Mouse (Mus musculus) CH12.LX (cell line): ENCODE data around the gene Pex13. TPM values are rescaled to one million over a fixed set of nuclear protein-coding genes. Genes with fewer than 3 reads are reported as not detected.

Experiments
- DNase-seq: peaks from one replicate; pipeline ENCODE4 v3.0.0-alpha.2; 2013; ENCODE audit errors: extremely low read depth
- H3K27ac ChIP-seq: 2 replicates; pipeline ENCODE4 v1.5.1; 2012; ENCODE audit warnings: low read depth, mild to moderate bottlenecking, control low read depth, moderate library complexity; ENCODE audit not compliant: insufficient read depth
- H3K27me3 ChIP-seq: replicated peaks from 2 replicates; pipeline ENCODE3; 2012; ENCODE audit warnings: inconsistent platforms
- H3K36me3 ChIP-seq, 2 experiments: replicated peaks in 1 of 2; 2 replicates each; pipeline versions ENCODE3 to v1.6.1; 2012; ENCODE audit warnings: inconsistent platforms in 1 of 2, low read length in 1 of 2, mild to moderate bottlenecking in 1 of 2, mixed read lengths in 1 of 2, moderate library complexity in 1 of 2; ENCODE audit not compliant: control insufficient read depth in 1 of 2, insufficient read depth in 1 of 2
- H3K4me1 ChIP-seq, 2 experiments: 2 replicates each; pipeline ENCODE4 v1.6.1; 2012; ENCODE audit warnings: inconsistent platforms in 1 of 2, moderate library complexity in 1 of 2; ENCODE audit not compliant: insufficient read depth in 2 of 2, control insufficient read depth in 1 of 2
- H3K4me2 ChIP-seq: 2 replicates; pipeline ENCODE4 v1.6.1; 2012; ENCODE audit warnings: low read depth, mild to moderate bottlenecking, control low read depth; ENCODE audit not compliant: poor library complexity, insufficient read depth, severe bottlenecking
- H3K4me3 ChIP-seq, 3 experiments: fragments of 150-350 bp in 1 of 3; sonication (generic) in 1 of 3; replicated peaks in 1 of 3; 2 replicates each; pipeline versions ENCODE3 to v1.5.1; 2011 to 2012; ENCODE audit warnings: low read depth in 2 of 3, low read length in 2 of 3, mild to moderate bottlenecking in 2 of 3, moderate library complexity in 2 of 3, control low read depth in 1 of 3, improper control_type of control experiment in 1 of 3, inconsistent platforms in 1 of 3, mixed read lengths in 1 of 3; ENCODE audit not compliant: poor library complexity in 1 of 3
- H3K79me2 ChIP-seq: replicated peaks from 2 replicates; pipeline ENCODE4 v1.6.1; 2012; ENCODE audit warnings: mild to moderate bottlenecking, moderate library complexity; ENCODE audit not compliant: control insufficient read depth, poor library complexity, insufficient read depth, severe bottlenecking; ENCODE audit errors: extremely low read depth
- H3K9ac ChIP-seq: 2 replicates; pipeline ENCODE4 v1.6.1; 2012; ENCODE audit warnings: low read depth, mild to moderate bottlenecking, control low read depth, moderate library complexity; ENCODE audit not compliant: insufficient read depth
- H3K9me3 ChIP-seq: replicated peaks from 2 replicates; pipeline ENCODE3; 2012; ENCODE audit warnings: low read length, inconsistent platforms, mixed read lengths
- BHLHE40 ChIP-seq: IDR thresholded peaks from 2 replicates; pipeline ENCODE4 v1.6.1; 2011; ENCODE audit warnings: mild to moderate bottlenecking, low read depth, low read length, improper control_type of control experiment
- CHD2 ChIP-seq: IDR thresholded peaks from 2 replicates; pipeline ENCODE4 v1.6.1; 2011; ENCODE audit warnings: low read length, improper control_type of control experiment
- CTCF ChIP-seq, 2 experiments: IDR thresholded peaks in 1 of 2; conservative IDR thresholded peaks in 1 of 2; 2 replicates each; pipeline ENCODE4 v1.5.1; 2011 to 2012; ENCODE audit warnings: low read depth in 2 of 2, low read length in 2 of 2, improper control_type of control experiment in 1 of 2, inconsistent platforms in 1 of 2, mild to moderate bottlenecking in 1 of 2, moderate library complexity in 1 of 2
- E2F4 ChIP-seq: IDR thresholded peaks from 2 replicates; pipeline ENCODE4 v1.6.1; 2011; ENCODE audit warnings: low read depth, low read length, improper control_type of control experiment; ENCODE audit not compliant: insufficient replicate concordance
- ELF1 ChIP-seq: IDR thresholded peaks from 2 replicates; pipeline ENCODE4 v1.6.1; 2014; ENCODE audit warnings: low read depth, mild to moderate bottlenecking, inconsistent platforms, low read length, improper control_type of control experiment
- EP300 ChIP-seq: IDR thresholded peaks from 2 replicates; pipeline ENCODE4 v1.6.1; 2011; ENCODE audit warnings: low read length, improper control_type of control experiment
- ETS1 ChIP-seq: conservative IDR thresholded peaks from 2 replicates; pipeline ENCODE4 v1.6.1; 2012; ENCODE audit warnings: low read depth, mild to moderate bottlenecking, inconsistent platforms, low read length, improper control_type of control experiment, moderate library complexity
- GABPA ChIP-seq: IDR thresholded peaks from 2 replicates; pipeline ENCODE4 v1.6.1; 2012; ENCODE audit warnings: low read depth, low read length, improper control_type of control experiment, inconsistent platforms; ENCODE audit not compliant: insufficient replicate concordance
- IRF4 ChIP-seq: IDR thresholded peaks from 2 replicates; pipeline ENCODE4 v1.6.1; 2014; ENCODE audit warnings: low read depth, mild to moderate bottlenecking, inconsistent platforms, low read length, improper control_type of control experiment
- JUN ChIP-seq: IDR thresholded peaks from 2 replicates; pipeline ENCODE4 v1.6.1; 2011; ENCODE audit warnings: low read depth, mild to moderate bottlenecking, low read length, improper control_type of control experiment, moderate library complexity; ENCODE audit not compliant: insufficient read depth
- JUND ChIP-seq: conservative IDR thresholded peaks from 2 replicates; pipeline ENCODE4 v1.6.1; 2011; ENCODE audit warnings: low read depth, low read length, improper control_type of control experiment
- MAFK ChIP-seq: IDR thresholded peaks from 2 replicates; pipeline ENCODE4 v1.6.1; 2011; ENCODE audit warnings: low read length, improper control_type of control experiment; ENCODE audit not compliant: insufficient replicate concordance
- MAZ ChIP-seq: IDR thresholded peaks from 2 replicates; pipeline ENCODE4 v1.6.1; 2012; ENCODE audit warnings: low read depth, mild to moderate bottlenecking, inconsistent platforms, low read length, improper control_type of control experiment, moderate library complexity
- MEF2A ChIP-seq: IDR thresholded peaks from 2 replicates; pipeline ENCODE4 v1.6.1; 2014; ENCODE audit warnings: low read depth, mild to moderate bottlenecking, inconsistent platforms, low read length, improper control_type of control experiment, borderline replicate concordance
- MYC ChIP-seq: IDR thresholded peaks from 2 replicates; pipeline ENCODE4 v1.6.1; 2011; ENCODE audit warnings: low read depth, mild to moderate bottlenecking, improper control_type of control experiment, low read length
- PAX5 ChIP-seq: IDR thresholded peaks from 2 replicates; pipeline ENCODE4 v1.6.1; 2012; ENCODE audit warnings: low read length, inconsistent platforms, mixed read lengths
- POLR2A ChIP-seq: IDR thresholded peaks from 2 replicates; pipeline ENCODE4 v1.6.1; 2011; ENCODE audit warnings: low read depth, mild to moderate bottlenecking, improper control_type of control experiment, low read length
- RAD21 ChIP-seq: IDR thresholded peaks from 2 replicates; pipeline ENCODE4 v1.6.1; 2011; ENCODE audit warnings: low read depth, mild to moderate bottlenecking, low read length, improper control_type of control experiment, moderate library complexity
- SIN3A ChIP-seq: IDR thresholded peaks from 2 replicates; pipeline ENCODE4 v1.6.1; 2012; ENCODE audit warnings: low read length, improper control_type of control experiment, inconsistent platforms
- UBTF ChIP-seq: IDR thresholded peaks from 2 replicates; pipeline ENCODE4 v1.6.1; 2012; ENCODE audit warnings: low read depth, mild to moderate bottlenecking, inconsistent platforms, low read length, improper control_type of control experiment, moderate library complexity
- USF2 ChIP-seq: conservative IDR thresholded peaks from 2 replicates; pipeline ENCODE4 v1.6.1; 2011; ENCODE audit warnings: low read depth, low read length, improper control_type of control experiment
- ZC3H11A ChIP-seq: IDR thresholded peaks from 2 replicates; pipeline ENCODE4 v1.6.1; 2012; ENCODE audit warnings: low read depth, mild to moderate bottlenecking, inconsistent platforms, low read length, improper control_type of control experiment
- ZKSCAN1 ChIP-seq: IDR thresholded peaks from 2 replicates; pipeline ENCODE4 v1.6.1; 2012; ENCODE audit warnings: low read depth, inconsistent platforms, low read length, improper control_type of control experiment, borderline replicate concordance
- ZNF384 ChIP-seq: IDR thresholded peaks from 2 replicates; pipeline ENCODE4 v1.6.1; 2012; ENCODE audit warnings: low read depth, low read length, improper control_type of control experiment, inconsistent platforms
- dilution Hi-C: fragments of 300-500 bp; cut with MboI; formaldehyde crosslinking; loops from 2 replicates; pipeline ENCODE4 v1.14.3; 2020; ENCODE audit warnings: low sequenced_read_pairs; ENCODE audit not compliant: extremely low pct_unique_long_range_greater_than_20kb, extremely low pct_ligation_motif_present
- in situ Hi-C: fragments of 300-500 bp; cut with MboI; formaldehyde crosslinking; loops from 3 replicates; pipeline ENCODE4 v1.14.3; 2019; ENCODE audit warnings: low sequenced_read_pairs, low pct_ligation_motif_present, low pct_unique_long_range_greater_than_20kb, mixed read lengths
- polyA plus RNA-seq: library from polyadenylated mRNA; unstranded; fragments of >175 nt; gene quantifications from 2 replicates; pipeline ENCODE4 v1.2.1, GENCODE M21; 2012; ENCODE audit warnings: low read depth; ENCODE audit not compliant: insufficient read length
- total RNA-seq, 2 experiments: library from RNA; depleted of rRNA; stranded (reverse); fragments of 300-350 nt in 1 of 2; fragments of >200 nt in 1 of 2; gene quantifications; 2 replicates each; pipeline ENCODE4 v1.2.3; 2012 to 2014

Gene Pex13
- total and polyA plus RNA-seq, 3 experiments = 20.4 to 42.7 (median 21.5) TPM

GRCm38 (mm10) chr11:23664232-23664631 lies 1.5 kb downstream of the Pex13 start:
- dilution Hi-C loops = no loop called here
- Histone ChIP-seq H3K4me3 (peak overlapping the region in 1 of 3 experiments; percentile 78), H3K79me2 (peaks cover 54% of the 10 kb centered on the region), H3K27me3 (no peaks in the 10 kb centered on the region), H3K4me1 (peaks cover 4 to 29% of the 10 kb centered on the region in 2 experiments; a peak in 3 of 4 replicates), H3K36me3 (peaks cover 8 to 20% of the 10 kb centered on the region in 2 experiments), H3K9ac (peak overlapping the region; percentile 86; the same call in 1 of the 2 replicates), H3K9me3 (no peaks in the 10 kb centered on the region), H3K4me2 (no peak overlapping the region), H3K27ac (no peak overlapping the region)
- in situ Hi-C loops = no loop called here
- TF ChIP-seq ELF1 (no peak), ETS1 (no peak), SIN3A (no peak), MAFK (peak; percentile 64)
- no peak for DNase-seq

GRCm38 (mm10) chr11:23657791-23658190 lies 8.0 kb downstream of the Pex13 start:
- Histone ChIP-seq H3K27me3 (no peaks in the 10 kb centered on the region), H3K9me3 (no peaks in the 10 kb centered on the region), H3K4me1 (peaks cover 0 to 2% of the 10 kb centered on the region in 2 experiments; a peak in 1 of 4 replicates), H3K4me3 (no peak overlapping the region), H3K27ac (no peak overlapping the region), H3K79me2 (peaks cover 32% of the 10 kb centered on the region), H3K36me3 (peaks cover 2 to 27% of the 10 kb centered on the region in 2 experiments), H3K4me2 (no peak overlapping the region), H3K9ac (no peak overlapping the region)
- in situ Hi-C loops = no loop called here
- TF ChIP-seq IRF4 (no peak), CHD2 (no peak), ZNF384 (no peak)
- no peak for DNase-seq
- dilution Hi-C loops = no loop called here

GRCm38 (mm10) chr11:23653666-23654065 lies 12.1 kb downstream of the Pex13 start:
- TF ChIP-seq RAD21 = no peak
- no peak for TF ChIP-seq ZNF384
- no peak for TF ChIP-seq E2F4
- TF ChIP-seq ZC3H11A = no peak
- TF ChIP-seq EP300 = no peak
- no peak for TF ChIP-seq JUN
- TF ChIP-seq MEF2A = no peak
- TF ChIP-seq PAX5 = no peak
- no peak for TF ChIP-seq ZKSCAN1
- TF ChIP-seq POLR2A = no peak
- TF ChIP-seq JUND = no peak
- no peak for TF ChIP-seq CHD2
- no peak for TF ChIP-seq UBTF
- no peak for TF ChIP-seq GABPA
- no peak for TF ChIP-seq USF2
- no peak for TF ChIP-seq BHLHE40
- no peak for TF ChIP-seq MAZ
- no peak for TF ChIP-seq ETS1
- no peak for TF ChIP-seq MYC
- no peak for TF ChIP-seq CTCF (conservative IDR thresholded peaks at IDR 0.05 in 1 of 2, IDR thresholded peaks at IDR 0.05 in 1 of 2; ENCODE audit: low read depth in 2 of 2, low read length in 2 of 2)
- Histone ChIP-seq H3K79me2 (peaks cover 5% of the 10 kb centered on the region), H3K36me3 (peaks cover 18 to 47% of the 10 kb centered on the region in 2 experiments), H3K27ac (no peak overlapping the region), H3K9me3 (no peaks in the 10 kb centered on the region), H3K4me3 (no peak overlapping the region), H3K4me2 (no peak overlapping the region), H3K9ac (no peak overlapping the region), H3K27me3 (no peaks in the 10 kb centered on the region), H3K4me1 (no peaks in the 10 kb centered on the region)
- dilution Hi-C loops = no loop called here
- DNase-seq = no peak
- in situ Hi-C loops = no loop called here
